Mouse (Mus musculus) MN1 (cell line): ENCODE data around the gene Sytl3.
"Not testable (repeated sequence)": the region's sequence is repeated elsewhere in the genome, so short reads cannot be mapped to it uniquely, and the experiment has no call there.

Experiments used
- DNase-seq: peaks from one replicate; pipeline ENCODE4 v3.0.0-alpha.2; 2016; ENCODE audit warnings: low spot score

Gene Sytl3

DNA sequence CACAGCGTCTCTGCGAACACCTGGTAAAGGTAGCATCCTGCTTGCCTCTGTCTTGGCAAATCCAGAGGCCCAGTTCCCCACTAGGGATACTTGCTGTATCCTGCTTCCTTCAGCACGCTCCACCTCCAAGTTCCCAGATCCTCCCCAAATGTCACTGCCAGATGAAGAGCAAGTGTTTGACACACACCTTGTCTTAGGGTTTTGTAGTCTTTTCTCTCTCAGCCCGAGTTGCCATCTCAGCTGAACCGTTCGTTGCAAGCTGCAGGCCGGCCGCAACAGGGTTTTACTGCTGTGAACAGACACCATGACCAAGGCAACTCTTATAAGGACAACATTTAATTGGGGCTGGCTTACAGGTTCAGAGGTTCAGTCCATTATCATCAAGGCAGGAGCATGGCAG, 12.1 kb upstream of the Sytl3 start:
- DNase-seq: not testable (repeated sequence)

GRCm38 (mm10) chr17:6647452-6647851, 11.4 kb upstream of the Sytl3 start:
- not testable (repeated sequence) for DNase-seq

DNA sequence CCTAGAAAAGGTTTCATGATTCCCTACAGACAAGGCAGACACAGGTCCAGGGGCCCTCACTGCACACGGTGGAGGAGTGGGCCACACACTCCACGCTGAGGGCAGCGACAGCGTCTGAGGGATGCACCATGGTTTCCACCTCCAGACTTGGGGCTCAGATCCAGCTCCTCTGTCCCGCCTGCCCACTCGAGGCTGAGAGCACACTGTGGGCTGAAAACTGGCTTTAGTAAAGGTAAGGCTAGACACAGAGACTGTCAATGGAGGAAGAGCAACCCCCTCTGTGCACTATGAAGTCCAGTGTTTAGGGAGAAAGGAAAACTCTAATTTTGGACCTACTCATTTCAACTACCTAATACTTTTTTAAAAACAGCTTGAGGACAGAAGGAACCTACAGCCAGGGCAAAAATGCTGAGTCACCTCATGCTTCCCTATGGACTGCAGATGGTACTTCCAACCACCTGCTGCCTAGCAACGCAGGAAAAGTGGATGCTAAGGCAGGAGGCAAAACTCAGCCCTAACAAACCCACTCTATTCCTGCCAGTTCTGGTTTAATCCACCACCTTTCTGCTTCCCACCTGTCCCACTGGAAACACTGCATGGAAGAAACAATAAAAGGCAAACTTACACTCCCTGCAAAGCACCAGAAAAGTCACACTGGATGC, 7.9 kb upstream of the Sytl3 start:
- peak; percentile 10 for DNase-seq

- peak; percentile 4 for DNase-seq
Observed at GRCm38 (mm10) chr17:6653341-6653946, 5.4 kb upstream of the Sytl3 start.

DNA sequence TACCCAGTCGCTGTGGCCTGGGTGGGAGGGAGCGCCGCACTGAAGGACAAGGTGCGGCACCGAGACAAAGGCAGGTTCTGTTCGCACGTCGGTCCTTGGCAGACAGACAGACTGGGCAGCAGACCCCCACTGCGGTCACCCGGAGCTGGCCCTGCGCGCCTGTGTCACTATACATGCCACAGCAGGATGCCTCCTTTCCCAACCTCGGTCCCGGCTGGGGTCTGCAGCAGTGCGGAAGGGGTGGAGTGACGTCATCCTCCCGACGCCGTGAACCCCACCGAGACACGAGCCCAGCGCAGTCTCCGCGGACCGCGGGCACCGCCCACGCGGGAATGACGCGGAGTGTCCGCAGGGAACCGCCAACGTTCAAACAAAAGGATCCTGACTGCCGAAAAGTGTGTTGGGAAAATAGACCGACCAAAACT, 3.8 kb upstream of the Sytl3 start:
- DNase-seq: peak; percentile 93

- DNase-seq: peak; percentile 57
Observed at GRCm38 (mm10) chr17:6655567-6656281, 3.2 kb upstream of the Sytl3 start, which contains the start of gene Dynlt1f. Gene Dynlt1f, minus strand, starts transcription at chr17:6655900.

GRCm38 (mm10) chr17:6656471-6656870, 2.4 kb upstream of the Sytl3 start:
- not testable (repeated sequence) for DNase-seq

- peak; percentile 4 for DNase-seq
Observed at GRCm38 (mm10) chr17:6660589-6660988, 1.7 kb downstream of the Sytl3 start.

GRCm38 (mm10) chr17:6661093-6661816, 2.4 kb downstream of the Sytl3 start:
- DNase-seq: peak; percentile 11

DNA sequence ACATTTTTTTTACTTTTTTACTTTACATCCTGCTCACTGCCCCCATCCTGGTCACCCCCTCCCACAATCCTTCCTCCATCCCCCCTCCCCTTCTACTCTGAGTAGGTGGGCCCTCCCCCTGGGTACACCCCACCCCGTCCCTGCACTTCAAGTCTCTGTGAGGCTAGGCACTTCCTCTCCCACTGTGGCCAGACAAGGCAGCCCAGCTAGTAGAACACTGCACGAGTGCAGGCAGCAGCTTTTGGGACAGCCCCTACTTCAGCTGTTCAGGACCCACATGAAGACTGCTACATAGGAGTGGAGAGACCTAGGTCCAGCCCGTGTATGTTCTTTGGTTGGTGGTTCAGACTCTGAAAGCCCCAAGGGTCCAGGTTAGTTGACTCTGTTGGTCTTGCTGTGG, 3.9 kb downstream of the Sytl3 start:
- not testable (repeated sequence) for DNase-seq

- not testable (repeated sequence) for DNase-seq
Observed at GRCm38 (mm10) chr17:6665389-6665788, 6.5 kb downstream of the Sytl3 start.

GRCm38 (mm10) chr17:6668522-6668921, 9.6 kb downstream of the Sytl3 start:
- not testable (repeated sequence) for DNase-seq

- not testable (repeated sequence) for DNase-seq
Observed at GRCm38 (mm10) chr17:6674297-6674696, 15.4 kb downstream of the Sytl3 start.

- not testable (repeated sequence) for DNase-seq
Observed at GRCm38 (mm10) chr17:6678063-6678462, 19.2 kb downstream of the Sytl3 start.

DNA sequence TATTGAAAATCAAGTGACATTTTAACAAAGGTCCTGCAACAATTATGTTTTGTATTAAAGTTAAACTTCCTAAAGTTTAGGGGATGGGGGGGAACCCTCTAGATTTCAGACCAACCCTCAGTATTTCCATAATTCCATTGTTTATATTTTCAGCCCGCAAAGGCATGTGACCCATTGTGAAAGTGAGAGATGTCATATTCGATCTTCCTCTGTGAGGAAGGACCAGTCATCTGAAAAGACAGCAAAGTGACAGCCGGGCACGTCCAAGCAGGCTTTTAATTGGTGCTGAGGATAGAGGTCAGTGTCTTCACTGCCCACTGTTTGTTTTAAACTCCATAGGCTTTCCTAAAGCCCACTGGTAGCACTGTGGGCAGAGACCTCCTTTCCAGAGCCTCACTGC, 22.8 kb downstream of the Sytl3 start:
- DNase-seq: peak; percentile 5

GRCm38 (mm10) chr17:6683702-6684101, 24.8 kb downstream of the Sytl3 start:
- DNase-seq: not testable (repeated sequence)

DNA sequence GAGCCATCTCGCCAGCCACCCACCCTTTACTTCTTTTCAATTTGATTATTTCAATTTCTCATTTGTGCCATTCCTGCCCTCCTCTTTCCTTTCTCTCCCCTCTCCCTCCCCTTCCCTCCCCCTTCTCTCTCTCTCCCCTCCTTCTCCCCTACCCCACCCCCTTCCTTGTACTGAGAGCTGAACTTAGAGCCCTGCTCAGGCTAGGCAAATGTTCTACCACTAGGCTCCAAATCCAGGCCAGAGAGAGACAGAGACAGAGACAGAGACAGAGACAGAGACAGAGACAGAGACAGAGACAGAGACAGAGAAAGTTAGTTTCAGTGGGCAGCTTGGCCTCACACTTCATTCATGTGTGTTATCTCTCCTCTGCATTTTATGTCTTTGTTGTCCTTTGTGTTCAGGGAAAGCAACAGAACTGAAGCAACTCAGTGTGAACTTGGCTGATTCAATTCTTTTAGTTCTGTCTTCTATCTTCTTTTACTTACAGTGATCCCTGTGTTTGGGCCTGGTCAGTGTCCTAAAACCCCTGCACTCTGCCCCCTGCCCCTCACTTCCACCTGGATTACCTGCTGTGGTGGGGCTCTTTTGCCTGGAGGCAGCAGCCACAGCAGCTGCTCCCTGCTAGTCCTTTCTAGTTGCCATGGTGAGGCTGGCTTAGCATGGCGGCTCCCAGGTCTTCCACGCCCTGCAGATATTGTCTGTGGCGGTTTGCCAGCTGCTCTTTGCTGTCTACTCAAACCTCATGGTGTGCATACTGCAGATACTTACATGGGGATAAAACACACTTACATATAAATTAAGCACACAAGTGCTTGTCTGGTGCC, 25.8 kb downstream of the Sytl3 start:
- peak; percentile 4 for DNase-seq

- not testable (repeated sequence) for DNase-seq
Observed at GRCm38 (mm10) chr17:6685288-6685818, 26.5 kb downstream of the Sytl3 start.

DNA sequence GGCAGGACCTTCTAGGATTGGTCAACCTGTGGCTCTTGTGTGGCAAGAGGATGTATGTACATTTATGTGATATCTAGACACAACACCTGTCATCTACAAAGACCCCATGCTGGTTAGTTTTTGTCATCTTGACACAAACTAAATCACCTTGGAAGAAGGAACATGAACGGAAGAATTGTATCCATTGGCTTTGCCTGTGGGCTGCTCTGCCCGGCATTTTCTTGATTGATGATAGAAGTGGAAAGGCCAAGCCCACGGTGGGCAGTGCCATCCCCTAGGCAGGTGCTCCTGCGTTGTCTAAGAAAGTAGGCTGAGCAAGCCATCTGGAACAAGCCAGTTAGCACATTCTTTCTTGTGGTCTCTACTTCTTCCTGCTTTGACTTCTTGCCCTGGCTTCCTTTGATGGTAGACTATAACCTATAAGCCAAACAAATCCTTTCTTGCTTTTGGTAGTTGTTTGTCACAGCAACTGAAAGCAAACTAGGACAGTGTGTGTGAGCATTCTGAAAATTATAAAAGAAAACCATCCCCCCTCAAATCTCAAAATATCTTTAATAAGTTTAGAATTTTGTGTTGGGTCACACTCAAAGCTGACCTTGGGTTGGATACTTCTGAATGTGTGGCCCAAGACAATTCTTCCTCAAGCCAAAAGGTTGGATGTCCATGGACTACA, 27.5 kb downstream of the Sytl3 start:
- DNase-seq: peak; percentile 4

GRCm38 (mm10) chr17:6689344-6689743, 30.5 kb downstream of the Sytl3 start:
- not testable (repeated sequence) for DNase-seq
